Mouse (Mus musculus): ENCODE measurements around the gene Krt24. TPM values are rescaled to one million over a fixed set of nuclear protein-coding genes. Genes with fewer than 3 reads are reported as not detected.

The Krt24 gene
- 0.10 and 0.26 TPM in 2 replicates for polyA plus RNA-seq (2014; fragmentation: Nextera tagmentation; extraction: Ambion mirVana)

DNA sequence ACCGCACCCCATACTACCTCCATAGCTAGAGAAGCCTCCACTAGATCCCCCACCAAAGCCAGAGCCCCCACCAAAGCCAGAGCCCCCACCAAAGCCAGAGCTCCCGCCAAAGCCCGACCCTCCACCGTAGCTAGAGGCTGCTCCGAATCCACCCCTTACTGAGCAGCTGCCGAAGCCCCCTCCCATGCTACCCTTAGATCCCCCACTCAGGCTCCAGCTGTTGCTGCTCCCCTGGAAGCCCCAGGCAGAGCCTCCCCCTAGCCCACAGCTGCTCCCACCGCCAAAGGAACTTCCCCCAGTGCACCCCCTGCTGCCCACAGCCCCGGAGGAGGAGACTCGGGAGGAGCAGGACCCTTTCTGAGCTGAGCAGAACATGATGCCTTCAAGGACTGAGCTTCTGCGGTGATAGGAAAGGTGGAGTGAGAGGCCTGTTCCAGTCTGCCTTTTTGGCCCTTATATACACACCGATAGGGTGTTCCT, at the start of gene Krt24:
Gene Krt24, minus strand, starts transcription at position 430 of the 480 bp plus-strand sequence.
- Histone ChIP-seq H3K9me3 (ENCODE audit: control insufficient read depth, low read length) (no peaks in the 10 kb centered on the region), H3K27ac (replicated peaks; ENCODE audit: low read depth, low read length) (no peak within 1 kb of the TSS), H3K4me3 (ENCODE audit: low read depth, low read length) (no peak within 1 kb of the TSS), H3K4me1 (ENCODE audit: control insufficient read depth, insufficient read depth, low read length) (peaks cover 3% of the 10 kb centered on the region; the same call in 1 of the 2 replicates), H3K27me3 (replicated peaks; ENCODE audit: control insufficient read depth, insufficient read depth, low read length) (no peaks in the 10 kb centered on the region), H3K36me3 (ENCODE audit: control insufficient read depth, insufficient read depth, low read length) (no peaks in the 10 kb centered on the region), H3K9ac (ENCODE audit: low read depth, low read length) (no peak within 1 kb of the TSS), H3K4me2 (ENCODE audit: low read depth, low read length) (no peak within 1 kb of the TSS)
- peak; percentile 48 for DNase-seq (ENCODE audit: low spot score)
- ATAC-seq (ENCODE audit: low read depth), result no peak
- WGBS, result 46% methylated on average over 11 of the region's 11 CpGs

DNA sequence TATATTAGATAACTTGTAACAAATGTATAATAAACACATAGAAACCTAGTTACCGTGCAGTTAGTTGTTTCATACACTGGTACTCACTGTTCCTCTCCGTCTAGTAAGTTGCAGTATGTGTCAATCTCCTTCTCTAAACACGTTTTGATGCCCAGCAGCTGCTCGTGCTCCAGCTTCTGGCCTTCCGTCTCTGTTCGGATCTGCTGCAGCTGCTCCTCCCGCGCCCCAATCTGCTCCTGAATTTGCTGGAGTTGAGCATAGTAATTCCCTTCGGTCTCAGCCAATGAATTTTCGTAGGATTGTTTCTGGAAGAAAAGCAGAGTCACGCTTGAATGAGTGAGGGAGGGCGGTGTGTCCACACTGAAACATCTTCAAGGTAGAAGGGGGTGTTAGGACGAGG, 48.4 kb upstream of the Krt24 start:
- 66% methylated on average over 13 of the region's 13 CpGs for WGBS
- Histone ChIP-seq H3K4me2 (ENCODE audit: low read depth, low read length) (no peak overlapping the region), H3K9ac (ENCODE audit: low read depth, low read length) (no peak overlapping the region), H3K9me3 (ENCODE audit: control insufficient read depth, low read length) (no peaks in the 10 kb centered on the region), H3K27me3 (replicated peaks; ENCODE audit: control insufficient read depth, insufficient read depth, low read length) (no peaks in the 10 kb centered on the region), H3K36me3 (ENCODE audit: control insufficient read depth, insufficient read depth, low read length) (no peaks in the 10 kb centered on the region), H3K4me3 (ENCODE audit: low read depth, low read length) (no peak overlapping the region), H3K27ac (replicated peaks; ENCODE audit: low read depth, low read length) (no peak overlapping the region), H3K4me1 (ENCODE audit: control insufficient read depth, insufficient read depth, low read length) (no peaks in the 10 kb centered on the region)
- DNase-seq (ENCODE audit: low spot score) (no peak), ATAC-seq (ENCODE audit: low read depth) (no peak)

DNA sequence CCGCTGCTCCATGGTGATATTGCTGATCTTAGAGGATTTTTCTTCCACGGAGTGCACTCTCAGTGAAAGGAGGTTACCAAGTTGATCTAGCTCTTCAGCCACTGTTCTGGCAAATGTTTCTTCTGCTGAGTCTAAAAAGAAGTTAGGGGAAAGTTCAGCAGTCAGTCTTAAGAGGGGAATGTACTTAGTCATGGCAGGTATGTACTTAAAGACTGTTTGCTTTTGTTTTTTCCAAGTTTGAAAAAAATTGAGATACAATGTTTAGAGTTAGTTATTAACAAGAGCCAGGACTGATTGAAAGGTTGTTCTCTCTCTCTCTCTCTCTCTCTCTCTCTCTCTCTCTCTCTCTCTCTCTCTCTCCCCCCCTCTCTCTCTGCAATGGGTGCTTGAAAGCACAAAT, 44.6 kb upstream of the Krt24 start:
- DNase-seq (ENCODE audit: low spot score) (no peak), ATAC-seq (ENCODE audit: low read depth) (no peak)
- H3K4me2 ChIP-seq (ENCODE audit: low read depth, low read length), result no peak overlapping the region
- H3K36me3 ChIP-seq (ENCODE audit: control insufficient read depth, insufficient read depth, low read length), result no peaks in the 10 kb centered on the region
- H3K27me3 ChIP-seq (replicated peaks; ENCODE audit: control insufficient read depth, insufficient read depth, low read length), result no peaks in the 10 kb centered on the region
- no peak overlapping the region for H3K27ac ChIP-seq (replicated peaks; ENCODE audit: low read depth, low read length)
- H3K4me1 ChIP-seq (ENCODE audit: control insufficient read depth, insufficient read depth, low read length), result no peaks in the 10 kb centered on the region
- H3K4me3 ChIP-seq (ENCODE audit: low read depth, low read length), result no peak overlapping the region
- H3K9ac ChIP-seq (ENCODE audit: low read depth, low read length), result no peak overlapping the region
- no peaks in the 10 kb centered on the region for H3K9me3 ChIP-seq (ENCODE audit: control insufficient read depth, low read length)
- 68% methylated on average over 2 of the region's 2 CpGs for WGBS

DNA sequence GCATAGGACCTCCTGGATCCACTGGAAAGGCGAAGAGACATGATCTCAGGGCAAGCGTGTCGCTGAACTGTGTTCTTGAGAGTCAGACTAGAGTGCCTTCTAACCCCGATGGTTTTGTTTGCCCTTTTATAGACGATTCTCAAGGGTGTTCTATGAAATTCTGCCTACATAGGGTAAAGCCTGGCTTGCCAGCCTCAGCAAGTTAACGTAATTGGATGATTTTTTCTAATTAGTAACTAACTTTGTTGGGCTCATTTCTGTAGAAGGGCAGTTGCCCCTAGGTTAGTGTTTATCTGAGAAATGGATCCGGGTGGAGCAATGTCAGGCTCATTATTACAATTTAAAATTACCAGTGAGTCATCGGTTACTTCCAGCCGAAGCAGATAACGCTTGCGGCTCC, 37.8 kb upstream of the Krt24 start, which contains the start of gene Krt25:
Gene Krt25, minus strand, starts transcription at position 101 of the 400 bp plus-strand sequence.
- Histone ChIP-seq H3K9me3 (ENCODE audit: control insufficient read depth, low read length) (no peaks in the 10 kb centered on the region), H3K4me3 (ENCODE audit: low read depth, low read length) (no peak within 1 kb of the TSS), H3K9ac (ENCODE audit: low read depth, low read length) (no peak within 1 kb of the TSS), H3K36me3 (ENCODE audit: control insufficient read depth, insufficient read depth, low read length) (no peaks in the 10 kb centered on the region), H3K4me2 (ENCODE audit: low read depth, low read length) (no peak within 1 kb of the TSS), H3K4me1 (ENCODE audit: control insufficient read depth, insufficient read depth, low read length) (no peaks in the 10 kb centered on the region), H3K27ac (replicated peaks; ENCODE audit: low read depth, low read length) (no peak within 1 kb of the TSS), H3K27me3 (replicated peaks; ENCODE audit: control insufficient read depth, insufficient read depth, low read length) (no peaks in the 10 kb centered on the region)
- ATAC-seq (ENCODE audit: low read depth) (no peak), DNase-seq (ENCODE audit: low spot score) (no peak)
- 89% methylated on average over 11 of the region's 11 CpGs for WGBS

- WGBS, result 82% methylated on average over 14 of the region's 14 CpGs
- no peak for ATAC-seq (ENCODE audit: low read depth)
Observed at GRCm38 (mm10) chr11:99321094-99321493, 36.0 kb upstream of the Krt24 start.

GRCm38 (mm10) chr11:99319127-99319526, 34.1 kb upstream of the Krt24 start:
- no peak overlapping the region for H3K4me2 ChIP-seq (ENCODE audit: low read depth, low read length)
- H3K27ac ChIP-seq (replicated peaks; ENCODE audit: low read depth, low read length), result no peak overlapping the region
- no peaks in the 10 kb centered on the region for H3K27me3 ChIP-seq (replicated peaks; ENCODE audit: control insufficient read depth, insufficient read depth, low read length)
- no peak for ATAC-seq (ENCODE audit: low read depth)
- H3K36me3 ChIP-seq (ENCODE audit: control insufficient read depth, insufficient read depth, low read length), result no peaks in the 10 kb centered on the region
- H3K4me1 ChIP-seq (ENCODE audit: control insufficient read depth, insufficient read depth, low read length), result no peaks in the 10 kb centered on the region
- no peak for DNase-seq (ENCODE audit: low spot score)
- no peak overlapping the region for H3K9ac ChIP-seq (ENCODE audit: low read depth, low read length)
- H3K9me3 ChIP-seq (ENCODE audit: control insufficient read depth, low read length), result no peaks in the 10 kb centered on the region
- H3K4me3 ChIP-seq (ENCODE audit: low read depth, low read length), result no peak overlapping the region
- 48% methylated on average over 9 of the region's 9 CpGs for WGBS

More at GRCm38 (mm10) chr11:99321094-99321493, 36.0 kb upstream of the Krt24 start:
- Histone ChIP-seq H3K4me2 (ENCODE audit: low read depth, low read length) (no peak overlapping the region), H3K9me3 (ENCODE audit: control insufficient read depth, low read length) (no peaks in the 10 kb centered on the region), H3K4me3 (ENCODE audit: low read depth, low read length) (no peak overlapping the region), H3K4me1 (ENCODE audit: control insufficient read depth, insufficient read depth, low read length) (no peaks in the 10 kb centered on the region), H3K27me3 (replicated peaks; ENCODE audit: control insufficient read depth, insufficient read depth, low read length) (no peaks in the 10 kb centered on the region), H3K36me3 (ENCODE audit: control insufficient read depth, insufficient read depth, low read length) (no peaks in the 10 kb centered on the region), H3K27ac (replicated peaks; ENCODE audit: low read depth, low read length) (no peak overlapping the region), H3K9ac (ENCODE audit: low read depth, low read length) (no peak overlapping the region)
- DNase-seq (ENCODE audit: low spot score), result no peak

GRCm38 (mm10) chr11:99316543-99316942, 31.5 kb upstream of the Krt24 start:
- Histone ChIP-seq H3K36me3 (ENCODE audit: control insufficient read depth, insufficient read depth, low read length) (no peaks in the 10 kb centered on the region), H3K4me2 (ENCODE audit: low read depth, low read length) (no peak overlapping the region), H3K27me3 (replicated peaks; ENCODE audit: control insufficient read depth, insufficient read depth, low read length) (no peaks in the 10 kb centered on the region), H3K4me1 (ENCODE audit: control insufficient read depth, insufficient read depth, low read length) (no peaks in the 10 kb centered on the region), H3K4me3 (ENCODE audit: low read depth, low read length) (no peak overlapping the region), H3K27ac (replicated peaks; ENCODE audit: low read depth, low read length) (no peak overlapping the region), H3K9ac (ENCODE audit: low read depth, low read length) (no peak overlapping the region), H3K9me3 (ENCODE audit: control insufficient read depth, low read length) (no peaks in the 10 kb centered on the region)
- DNase-seq (ENCODE audit: low spot score) (peak; percentile 23), ATAC-seq (ENCODE audit: low read depth) (no peak)
- WGBS, result 61% methylated on average over 8 of the region's 8 CpGs

DNA sequence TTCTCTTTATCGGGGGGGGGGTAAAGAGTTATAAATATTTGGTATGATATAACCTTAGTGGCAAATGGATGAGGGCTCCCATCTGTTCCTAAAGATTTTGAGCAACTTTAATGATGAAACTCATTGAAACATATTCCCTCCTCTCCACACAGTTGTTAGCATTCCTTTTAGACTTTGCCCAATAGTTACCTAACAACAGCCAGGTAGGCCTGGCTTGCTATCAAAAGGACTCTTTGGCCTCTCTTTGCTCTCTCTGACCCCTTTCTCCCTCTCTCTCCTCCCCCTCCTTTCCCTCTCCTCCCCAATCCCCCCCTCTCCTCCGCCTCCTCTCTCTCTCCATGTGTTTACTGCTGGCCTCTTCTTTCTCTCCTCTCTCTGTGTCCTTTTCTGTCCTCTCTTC, 29.5 kb upstream of the Krt24 start:
- no peaks in the 10 kb centered on the region for H3K36me3 ChIP-seq (ENCODE audit: control insufficient read depth, insufficient read depth, low read length)
- no peak overlapping the region for H3K4me2 ChIP-seq (ENCODE audit: low read depth, low read length)
- WGBS, result 86% methylated on average over 2 of the region's 2 CpGs
- H3K27me3 ChIP-seq (replicated peaks; ENCODE audit: control insufficient read depth, insufficient read depth, low read length), result no peaks in the 10 kb centered on the region
- no peak overlapping the region for H3K27ac ChIP-seq (replicated peaks; ENCODE audit: low read depth, low read length)
- H3K9me3 ChIP-seq (ENCODE audit: control insufficient read depth, low read length), result no peaks in the 10 kb centered on the region
- no peak for ATAC-seq (ENCODE audit: low read depth)
- no peak for DNase-seq (ENCODE audit: low spot score)
- no peaks in the 10 kb centered on the region for H3K4me1 ChIP-seq (ENCODE audit: control insufficient read depth, insufficient read depth, low read length)
- no peak overlapping the region for H3K9ac ChIP-seq (ENCODE audit: low read depth, low read length)
- no peak overlapping the region for H3K4me3 ChIP-seq (ENCODE audit: low read depth, low read length)

GRCm38 (mm10) chr11:99310882-99311281, 25.8 kb upstream of the Krt24 start:
- Histone ChIP-seq H3K4me3 (ENCODE audit: low read depth, low read length) (no peak overlapping the region), H3K4me2 (ENCODE audit: low read depth, low read length) (no peak overlapping the region), H3K4me1 (ENCODE audit: control insufficient read depth, insufficient read depth, low read length) (no peaks in the 10 kb centered on the region), H3K9me3 (ENCODE audit: control insufficient read depth, low read length) (no peaks in the 10 kb centered on the region), H3K36me3 (ENCODE audit: control insufficient read depth, insufficient read depth, low read length) (no peaks in the 10 kb centered on the region), H3K27ac (replicated peaks; ENCODE audit: low read depth, low read length) (no peak overlapping the region), H3K27me3 (replicated peaks; ENCODE audit: control insufficient read depth, insufficient read depth, low read length) (no peaks in the 10 kb centered on the region), H3K9ac (ENCODE audit: low read depth, low read length) (no peak overlapping the region)
- DNase-seq (ENCODE audit: low spot score) (peak; percentile 46), ATAC-seq (ENCODE audit: low read depth) (no peak)
- WGBS, result 97% methylated on average over 1 of the region's 1 CpGs

Data from embryonic facial prominence, embryonic 14.5 days (tissue).